Mouse (Mus musculus) telencephalon, adult 2 months (tissue): Measurements from ENCODE around the gene Rims1.

Experiments
- DNase-seq: peaks from one replicate; pipeline ENCODE4 v3.0.0-alpha.2; 2011; ENCODE audit warnings: low read depth, low spot score

Gene Rims1

GRCm38 (mm10) chr1:22252873-22253272, 552.9 kb downstream of the Rims1 start:
- no peak for DNase-seq

- no peak for DNase-seq
Measured at GRCm38 (mm10) chr1:22248898-22249386, 556.9 kb downstream of the Rims1 start.

- peak; percentile 68 for DNase-seq
Measured at GRCm38 (mm10) chr1:22245748-22246147, 560.0 kb downstream of the Rims1 start.
